Mouse (Mus musculus) frontal cortex, adult (tissue): ENCODE measurements around the gene Rhd.
"Not testable (repeated sequence)": the region's sequence is repeated elsewhere in the genome, so short reads cannot be mapped to it uniquely, and the experiment has no call there.

ENCODE experiments used
- ATAC-seq: cut with Nextera tagmentation; 2 replicates; pipeline ENCODE4 v1.9.2; 2017; ENCODE audit warnings: mild to moderate bottlenecking, moderate library complexity, mixed read lengths; ENCODE audit not compliant: low TSS enrichment

The Rhd gene

GRCm38 (mm10) chr4:134863937-134864729 is at the start of gene Rhd:
Gene Rhd, plus strand, starts transcription at chr4:134864536.
- no peak for ATAC-seq

GRCm38 (mm10) chr4:134817706-134818105 is 46.6 kb upstream of the Rhd start:
- ATAC-seq, result no peak

- ATAC-seq, result no peak
Measured at GRCm38 (mm10) chr4:134821061-134821460, 43.3 kb upstream of the Rhd start.

DNA sequence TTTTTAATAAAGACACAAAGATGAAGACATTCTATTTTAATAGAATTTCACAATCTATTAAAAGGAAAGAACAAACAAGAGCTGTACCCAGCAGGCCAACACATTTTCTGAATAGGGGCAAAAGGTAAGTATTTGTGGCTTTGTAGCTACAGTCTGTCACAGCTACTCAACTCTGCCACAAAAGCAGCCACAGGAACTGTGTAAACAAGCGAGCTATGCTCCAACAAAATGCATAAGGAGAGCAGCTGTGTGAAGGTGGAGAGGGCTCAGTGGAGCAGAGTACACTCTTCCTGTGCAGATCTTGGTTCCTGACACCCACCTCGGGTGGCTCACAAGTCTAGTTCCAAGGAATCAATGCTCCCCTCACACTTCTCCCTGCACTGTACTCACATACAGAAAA is 40.8 kb upstream of the Rhd start:
- no peak; the same call in 1 of the 2 replicates for ATAC-seq

DNA sequence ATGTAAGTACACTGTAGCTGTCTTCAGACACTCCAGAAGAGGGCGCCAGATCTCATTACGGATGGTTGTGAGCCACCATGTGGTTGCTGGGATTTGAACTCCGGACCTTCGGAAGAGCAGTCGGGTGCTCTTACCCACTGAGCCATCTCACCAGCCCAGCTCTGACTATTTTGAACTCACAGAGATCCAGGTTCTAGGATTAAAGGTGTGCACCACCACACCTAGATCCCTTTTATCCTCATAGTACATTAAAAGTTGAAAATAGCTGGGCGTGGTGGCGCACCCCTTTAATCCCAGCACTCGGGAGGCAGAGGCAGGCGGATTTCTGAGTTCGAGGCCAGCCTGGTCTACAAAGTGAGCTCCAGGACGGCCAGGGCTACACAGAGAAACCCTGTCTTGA is 38.5 kb upstream of the Rhd start:
- not testable (repeated sequence) for ATAC-seq

- no peak for ATAC-seq
Measured at GRCm38 (mm10) chr4:134826348-134826747, 38.0 kb upstream of the Rhd start.

DNA sequence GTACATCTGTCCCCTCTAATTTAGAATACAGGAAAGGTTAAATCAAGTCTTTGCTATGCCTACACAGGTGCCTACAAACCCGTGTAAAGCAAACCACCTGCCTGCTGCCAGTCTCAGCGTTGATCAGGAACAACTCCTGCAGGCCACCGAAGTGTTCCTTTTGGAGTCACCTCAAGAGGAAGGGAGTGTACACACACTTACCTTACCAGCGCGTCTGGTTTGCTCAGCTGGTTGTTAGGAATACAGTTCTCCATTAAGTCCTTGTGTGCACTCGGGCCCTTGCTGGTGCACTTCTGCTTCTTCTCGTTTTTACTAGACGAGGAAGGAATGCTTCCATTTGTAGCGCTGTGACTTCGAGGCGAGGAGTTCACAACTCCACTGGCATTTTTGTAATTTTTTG is 36.5 kb upstream of the Rhd start:
- ATAC-seq, result no peak

- no peak for ATAC-seq
Measured at GRCm38 (mm10) chr4:134831934-134832333, 32.4 kb upstream of the Rhd start.

GRCm38 (mm10) chr4:134835486-134835885 is 28.9 kb upstream of the Rhd start:
- no peak for ATAC-seq

- no peak for ATAC-seq
Measured at GRCm38 (mm10) chr4:134838221-134838620, 26.1 kb upstream of the Rhd start.

DNA sequence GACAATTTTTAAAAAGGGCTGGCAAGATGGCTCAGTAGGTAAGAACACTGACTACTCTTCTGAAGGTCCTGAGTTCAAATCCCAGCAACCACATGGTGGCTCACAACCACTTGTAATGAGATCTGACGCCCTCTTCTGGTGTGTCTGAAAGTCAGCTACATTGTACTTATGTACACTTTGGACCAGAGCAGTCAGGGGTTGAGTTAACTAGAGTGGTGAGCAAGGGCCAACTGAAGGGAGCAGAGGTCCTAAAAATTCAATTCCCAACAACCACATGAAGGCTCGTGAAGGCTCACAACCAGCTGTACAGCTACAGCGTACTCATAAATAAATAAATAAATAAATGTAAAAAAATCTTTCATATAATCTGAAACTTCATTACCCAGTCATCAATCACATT is 25.6 kb upstream of the Rhd start:
- not testable (repeated sequence) for ATAC-seq

DNA sequence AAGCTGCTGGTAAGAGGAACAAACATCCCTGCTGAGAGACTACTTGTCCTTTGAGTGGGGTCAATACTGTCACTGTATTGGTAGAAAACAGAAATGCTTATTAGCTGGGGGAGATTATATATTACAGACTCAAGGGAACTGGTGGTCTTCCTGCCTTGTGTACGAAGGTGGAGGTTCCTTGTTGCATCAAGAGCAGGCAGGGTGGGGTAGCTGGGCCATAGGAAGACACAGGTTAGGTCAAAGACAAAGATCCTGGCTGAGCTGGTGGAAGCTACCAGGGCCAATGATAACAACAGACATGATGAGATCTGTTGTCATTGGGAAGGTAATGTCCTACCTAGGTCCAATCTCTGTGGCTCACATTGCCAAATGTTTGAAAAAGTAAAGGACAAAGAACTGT is 24.1 kb upstream of the Rhd start:
- no peak for ATAC-seq

- no peak for ATAC-seq
Measured at GRCm38 (mm10) chr4:134843566-134843965, 20.8 kb upstream of the Rhd start.

GRCm38 (mm10) chr4:134847587-134847986 is 16.7 kb upstream of the Rhd start:
- ATAC-seq, result no peak

- no peak for ATAC-seq
Measured at GRCm38 (mm10) chr4:134850551-134850950, 13.8 kb upstream of the Rhd start.

DNA sequence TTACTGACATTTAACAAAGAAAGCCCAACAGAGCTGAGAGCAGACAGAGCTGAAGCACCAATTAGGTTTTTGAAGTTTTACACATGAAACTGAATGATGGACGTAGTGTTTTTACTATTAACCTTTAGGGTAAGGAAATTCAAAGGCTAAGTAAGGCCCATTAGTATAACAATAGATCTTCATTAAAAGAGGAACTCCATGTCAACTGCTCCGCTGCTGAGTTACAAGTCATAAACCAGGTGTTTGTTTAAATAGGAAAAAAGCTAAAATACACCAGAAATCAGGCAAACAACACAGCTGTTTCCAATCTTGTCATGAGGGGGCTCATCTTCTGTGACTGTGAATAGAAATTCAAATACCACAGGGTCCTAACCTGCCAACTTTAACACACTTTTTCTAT is 13.1 kb upstream of the Rhd start:
- ATAC-seq, result no peak

GRCm38 (mm10) chr4:134851876-134852275 is 12.5 kb upstream of the Rhd start:
- no peak for ATAC-seq

DNA sequence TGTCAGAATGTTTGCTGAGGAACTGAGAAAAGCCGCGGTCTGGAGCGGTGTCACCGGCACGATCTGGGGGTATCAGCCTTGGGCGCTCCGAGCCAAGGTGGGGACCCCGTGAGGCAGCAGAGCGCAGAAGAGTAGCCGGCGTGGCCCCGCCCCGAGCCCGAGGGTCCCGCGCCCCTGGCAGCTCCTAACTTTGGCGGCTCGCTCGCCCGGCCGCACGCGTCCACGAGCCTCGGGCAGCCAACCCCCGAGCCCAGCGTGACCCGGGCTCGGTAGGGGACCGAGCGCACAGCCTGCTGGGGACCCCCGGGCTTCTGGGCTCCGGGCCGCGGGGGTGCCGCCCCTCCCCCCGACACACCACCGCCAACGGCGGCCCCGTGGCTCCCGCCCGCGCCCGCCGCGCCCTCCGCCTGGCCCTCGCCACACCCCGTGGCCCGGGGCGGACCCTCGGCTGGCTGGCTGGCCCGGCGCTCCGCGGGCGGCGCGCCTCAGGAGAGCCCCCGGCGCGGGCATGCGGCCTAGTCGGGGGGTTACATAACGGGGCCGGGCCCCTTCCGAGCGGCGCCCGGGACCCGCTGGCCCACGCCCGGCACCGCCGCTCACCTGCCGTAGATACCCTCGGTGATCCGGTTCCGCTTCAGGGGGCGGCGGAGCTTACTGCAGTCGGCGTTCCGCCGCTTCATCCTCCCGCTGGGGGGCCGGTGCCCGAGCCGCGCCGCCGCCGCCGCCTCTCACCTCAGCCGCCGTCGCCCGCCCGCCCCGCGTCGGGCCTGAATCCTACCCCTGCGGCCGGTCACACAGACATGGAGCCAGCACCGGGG is 11.7 kb upstream of the Rhd start:
- no peak for ATAC-seq

- ATAC-seq, result peak; percentile 92
Measured at GRCm38 (mm10) chr4:134853259-134853636, 11.1 kb upstream of the Rhd start, which contains the start of gene Maco1. Gene Maco1, minus strand, starts transcription at chr4:134853345.

DNA sequence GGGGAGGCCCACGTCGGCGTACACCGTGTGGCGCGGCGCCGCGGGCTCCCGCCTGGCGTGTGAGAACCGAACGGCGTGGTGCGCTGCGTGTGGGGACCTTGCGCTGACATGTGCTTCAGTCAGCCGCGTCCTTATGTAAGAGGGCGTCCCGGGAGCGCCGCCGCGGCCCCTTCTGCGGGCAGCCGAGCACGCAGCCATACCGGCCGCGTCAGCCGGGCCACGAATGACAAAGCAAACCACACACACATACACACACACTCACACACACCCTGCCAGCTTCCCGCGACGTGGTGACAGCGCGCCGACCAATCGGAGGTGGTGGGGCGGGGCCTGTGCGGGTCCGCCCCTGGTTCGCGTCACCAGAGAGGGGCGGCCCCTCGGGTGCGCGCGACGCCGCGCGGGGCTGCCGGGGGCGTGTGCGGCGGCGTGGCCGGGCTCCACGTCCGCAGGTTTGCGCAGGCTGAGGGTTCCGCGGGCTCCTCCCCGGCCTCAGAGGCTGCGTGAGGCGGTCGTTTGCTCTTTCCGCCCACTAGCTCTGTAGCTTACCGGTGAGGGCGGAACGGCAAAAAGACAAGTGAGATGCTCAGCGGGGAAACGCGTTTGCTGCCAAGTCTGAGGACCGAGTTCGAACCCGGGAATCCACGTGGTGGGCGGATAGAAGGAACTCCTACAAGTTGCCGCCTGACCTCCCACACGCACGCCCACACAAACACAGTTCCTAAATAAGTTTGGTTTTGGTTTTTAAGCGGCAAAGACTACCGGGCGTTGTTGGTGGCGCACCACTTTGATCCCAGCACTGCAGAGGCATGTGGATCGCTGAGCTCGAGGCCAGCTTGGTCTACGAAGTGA is 10.5 kb upstream of the Rhd start:
- ATAC-seq, result peak; percentile 87

DNA sequence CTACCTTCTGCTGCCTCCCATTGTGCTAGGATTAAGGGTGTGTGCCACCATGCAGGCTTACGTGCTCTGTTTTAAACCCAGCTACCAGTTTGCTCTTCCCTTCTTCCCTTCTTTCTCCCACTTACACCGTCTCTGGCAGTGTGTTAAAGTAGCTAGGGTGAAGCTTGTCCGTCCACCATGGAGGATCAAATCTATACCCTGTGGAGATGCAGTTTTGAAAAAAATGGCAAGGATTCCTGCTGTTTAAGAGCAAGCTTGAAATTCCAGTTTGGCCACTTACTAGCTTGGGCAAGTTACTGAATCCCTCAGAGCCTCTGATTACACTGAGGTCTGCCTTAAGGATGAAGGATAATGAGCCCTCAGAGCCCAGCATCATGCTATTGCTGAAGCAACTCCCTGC is 9.0 kb upstream of the Rhd start:
- ATAC-seq, result no peak

GRCm38 (mm10) chr4:134856056-134856455 is 8.3 kb upstream of the Rhd start:
- no peak for ATAC-seq
